Mouse (Mus musculus) gonadal fat pad, adult 2 months (tissue): ENCODE data around the gene Dock4. TPM values are rescaled to one million over a fixed set of nuclear protein-coding genes. Genes with fewer than 3 reads are reported as not detected.

Experiments used
- DNase-seq: peaks from one replicate; pipeline ENCODE4 v3.0.0-alpha.2; 2012; ENCODE audit warnings: low read depth
- polyA plus RNA-seq: library from polyadenylated mRNA; depleted of rRNA; stranded (reverse); fragments of >200 nt; gene quantifications from 2 replicates; pipeline ENCODE4 v1.2.3, GENCODE M21; 2012

Dock4 gene
- polyA plus RNA-seq, 1 experiment: 7.0 TPM

GRCm38 (mm10) chr12:40508416-40508815 is 62.7 kb downstream of the Dock4 start:
- DNase-seq: no peak

- no peak for DNase-seq
Measured at GRCm38 (mm10) chr12:40511643-40512369, 66.1 kb downstream of the Dock4 start.

- DNase-seq: no peak
Measured at GRCm38 (mm10) chr12:40512370-40512693, 66.6 kb downstream of the Dock4 start.

- DNase-seq: no peak
Measured at GRCm38 (mm10) chr12:40512994-40513393, 67.2 kb downstream of the Dock4 start.

- no peak for DNase-seq
Measured at GRCm38 (mm10) chr12:40514021-40514420, 68.3 kb downstream of the Dock4 start.

DNA sequence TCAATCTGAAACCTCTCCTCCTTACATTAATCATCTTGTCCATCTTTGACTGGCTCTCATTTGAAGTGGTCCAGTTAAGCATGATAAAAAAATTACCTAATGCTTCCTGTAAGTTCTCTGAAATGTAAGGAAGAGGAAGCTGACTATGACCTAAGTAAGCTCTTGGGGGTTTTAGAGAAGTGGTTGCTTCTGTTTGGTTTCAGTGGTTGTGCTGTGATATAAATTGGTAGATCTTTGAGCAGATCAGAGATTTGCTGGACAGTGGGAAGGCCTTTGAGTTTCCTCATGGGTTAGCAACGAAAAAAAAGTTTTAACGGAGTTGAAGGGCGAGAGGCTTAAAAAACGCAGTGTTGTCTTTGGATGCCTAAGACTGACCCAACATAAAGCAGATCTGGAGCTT is 76.7 kb downstream of the Dock4 start:
- no peak for DNase-seq

DNA sequence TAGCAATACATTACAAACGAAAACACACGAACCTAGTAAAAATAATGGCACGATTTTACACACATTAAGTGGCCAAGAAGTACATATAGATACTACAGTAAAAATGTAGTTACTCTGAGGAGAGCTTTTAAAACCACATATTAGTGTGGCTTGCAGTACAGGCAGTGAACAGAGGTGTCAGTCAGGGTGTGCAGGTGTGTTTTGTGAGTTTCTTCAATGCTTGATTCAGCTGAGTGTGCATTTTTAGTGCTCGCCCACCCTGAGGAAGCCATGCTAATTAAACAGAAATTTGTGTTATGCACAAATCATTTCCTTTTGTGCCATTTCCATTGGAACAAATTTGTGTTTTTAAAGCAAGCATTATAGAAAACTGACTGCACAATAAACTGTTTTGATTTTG is 77.3 kb downstream of the Dock4 start:
- no peak for DNase-seq

- DNase-seq: no peak
Measured at GRCm38 (mm10) chr12:40525045-40525444, 79.3 kb downstream of the Dock4 start.

GRCm38 (mm10) chr12:40535655-40536618 is 90.2 kb downstream of the Dock4 start:
- DNase-seq: no peak

DNA sequence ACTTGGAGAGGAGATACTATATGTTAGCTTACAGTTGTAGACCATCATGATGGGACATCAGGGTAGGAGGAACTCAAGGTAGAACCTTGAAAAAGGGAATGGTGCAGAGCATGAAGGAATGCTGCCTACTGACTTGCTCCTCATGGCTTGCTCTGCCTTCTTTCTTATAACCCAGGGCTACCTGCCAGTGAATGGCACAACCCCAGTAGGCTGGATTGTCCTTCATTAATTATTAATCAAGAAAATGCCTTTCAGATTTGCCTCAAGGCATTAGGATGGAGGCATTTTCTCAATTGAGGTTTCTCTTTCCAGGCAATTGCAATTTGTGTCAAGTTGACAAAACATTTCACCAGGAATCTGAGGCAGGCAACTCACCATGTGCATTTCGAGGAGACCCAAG is 92.1 kb downstream of the Dock4 start:
- no peak for DNase-seq

DNA sequence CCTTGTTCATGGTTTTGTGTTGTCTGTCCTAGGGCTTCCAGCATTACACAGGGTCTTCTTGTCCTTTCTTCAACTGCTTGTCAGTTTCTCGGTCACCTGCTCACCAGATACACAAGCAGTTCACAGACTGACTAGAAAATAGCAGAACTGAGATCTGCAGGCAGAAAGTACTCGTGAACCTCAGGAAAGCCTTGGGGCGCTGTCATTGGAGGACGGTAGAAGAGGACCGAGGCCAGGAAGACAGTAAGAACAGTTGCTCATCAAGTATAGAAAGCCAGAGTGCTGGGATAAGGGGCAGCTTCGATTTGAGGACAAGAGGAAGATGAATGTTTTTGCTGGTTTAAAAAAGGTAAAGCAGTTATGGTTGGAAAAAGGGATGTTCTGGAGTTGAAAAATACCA is 92.6 kb downstream of the Dock4 start:
- DNase-seq: no peak

DNA sequence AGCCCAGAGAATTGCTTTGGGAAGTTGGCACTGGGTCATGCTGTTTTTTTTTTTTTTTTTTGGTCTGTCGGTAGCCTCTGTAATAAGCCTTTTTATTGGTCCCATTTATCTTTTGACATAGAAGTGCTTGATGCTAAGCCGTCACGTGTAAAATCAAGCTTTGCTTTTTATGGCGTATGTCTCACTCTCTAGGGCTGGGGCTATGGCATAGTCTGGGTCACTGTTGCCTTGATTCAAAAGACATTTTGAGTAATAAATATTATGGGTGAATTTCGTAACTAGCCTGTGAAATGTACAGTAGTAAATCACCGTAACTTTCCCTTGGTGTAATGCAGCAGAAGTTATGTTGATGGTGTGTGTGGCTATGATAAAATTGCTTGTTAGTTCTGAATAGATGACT is 93.0 kb downstream of the Dock4 start:
- no peak for DNase-seq

- DNase-seq: no peak
Measured at GRCm38 (mm10) chr12:40544273-40544672, 98.5 kb downstream of the Dock4 start.

- no peak for DNase-seq
Measured at GRCm38 (mm10) chr12:40546827-40547226, 101.1 kb downstream of the Dock4 start.

GRCm38 (mm10) chr12:40551317-40551716 is 105.6 kb downstream of the Dock4 start:
- no peak for DNase-seq

GRCm38 (mm10) chr12:40552201-40552600 is 106.4 kb downstream of the Dock4 start:
- DNase-seq: no peak

- no peak for DNase-seq
Measured at GRCm38 (mm10) chr12:40553929-40554328, 108.2 kb downstream of the Dock4 start.

GRCm38 (mm10) chr12:40554941-40555511 is 109.3 kb downstream of the Dock4 start:
- DNase-seq: no peak

- DNase-seq: no peak
Measured at GRCm38 (mm10) chr12:40558600-40558999, 112.8 kb downstream of the Dock4 start.

- DNase-seq: no peak
Measured at GRCm38 (mm10) chr12:40559103-40559502, 113.4 kb downstream of the Dock4 start.

GRCm38 (mm10) chr12:40563703-40564102 is 118.0 kb downstream of the Dock4 start:
- DNase-seq: no peak

DNA sequence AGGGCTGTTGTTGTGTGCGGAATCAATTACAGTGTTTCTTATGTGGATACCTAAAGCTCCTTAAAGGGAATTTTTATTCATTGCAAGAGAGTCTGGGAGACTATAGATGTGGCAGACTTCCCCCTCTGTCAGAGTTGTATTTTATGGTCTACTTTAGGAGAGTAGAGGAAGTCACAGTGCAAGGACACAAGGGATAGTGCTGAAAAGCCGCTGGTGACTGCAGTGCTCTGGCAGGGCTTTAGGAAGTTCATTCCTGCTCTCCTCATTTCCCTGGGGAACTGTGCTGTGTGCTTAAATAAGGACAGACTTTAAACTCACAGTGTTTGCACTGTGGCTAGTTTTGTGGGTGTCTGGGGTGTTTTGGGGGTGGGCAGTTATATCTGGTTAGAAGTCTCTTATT is 118.5 kb downstream of the Dock4 start:
- no peak for DNase-seq
